In genomic region chr10:36546622-36547021, GRCm38 (mm10) we compare ENCODE assay signal across 9 mouse cellular contexts. TPM values are rescaled to one million over a fixed set of nuclear protein-coding genes. Genes with fewer than 3 reads are reported as not detected.
DNase-seq lines count a peak whose midpoint lies in the region; ATAC-seq lines count a peak whose summit lies in the region.
"Had no signal": no experiment of that assay in that cellular context is flagged by ENCODE, and none has a peak within 500 bp of the region (broad histone marks: within the 10 kb centered on the region; RNA-seq: fewer than 3 reads in every experiment).

No protein-coding gene starts in this region.

- H3K36me3 ChIP-seq in hindbrain, embryonic 14.5 days (replicated peaks; ENCODE audit: control insufficient read depth, insufficient read depth) = no peaks in the 10 kb centered on the region
- H3K36me3 ChIP-seq in hindbrain, embryonic 13.5 days = no peaks in the 10 kb centered on the region
- H3K36me3 ChIP-seq: heart, embryonic 13.5 days had no signal

- H3K9me3 ChIP-seq in hindbrain, embryonic 14.5 days (ENCODE audit: control insufficient read depth, low read length) = no peaks in the 10 kb centered on the region
- H3K9me3 ChIP-seq in hindbrain, embryonic 13.5 days = no peaks in the 10 kb centered on the region
- H3K9me3 ChIP-seq: heart, embryonic 13.5 days had no signal

- H3K4me2 ChIP-seq in hindbrain, embryonic 14.5 days (replicated peaks) = no peak overlapping the region
- no peak overlapping the region for H3K4me2 ChIP-seq in hindbrain, embryonic 13.5 days
- H3K4me2 ChIP-seq: heart, embryonic 13.5 days had no signal

- no peak overlapping the region for H3K4me3 ChIP-seq in hindbrain, embryonic 14.5 days (replicated peaks; ENCODE audit: low read length)
- no peak overlapping the region for H3K4me3 ChIP-seq in hindbrain, embryonic 13.5 days
- H3K4me3 ChIP-seq: heart, embryonic 13.5 days; myocyte had no signal

- H3K4me1 ChIP-seq in hindbrain, embryonic 14.5 days (replicated peaks; ENCODE audit: control insufficient read depth, insufficient read depth, low read length) = no peaks in the 10 kb centered on the region
- H3K4me1 ChIP-seq in hindbrain, embryonic 13.5 days (replicated peaks) = no peaks in the 10 kb centered on the region
- H3K4me1 ChIP-seq: heart, embryonic 13.5 days had no signal

- peak; percentile 67 for DNase-seq in hindbrain, embryonic 14.5 days (ENCODE audit: low spot score)
- peak; percentile 4 for DNase-seq in thymus, postnatal 14 days
- DNase-seq in thymus, postnatal 25 days = no peak
- DNase-seq in embryo, embryonic 11.5 days (ENCODE audit: low read depth, low spot score) = peak; percentile 5
- DNase-seq in right cerebral cortex, adult 18-20 months = no peak
- no peak for DNase-seq in adrenal gland, adult 8-10 months

- H3K27me3 ChIP-seq in hindbrain, embryonic 14.5 days (ENCODE audit: control insufficient read depth, insufficient read depth, low read length) = no peaks in the 10 kb centered on the region
- no peaks in the 10 kb centered on the region for H3K27me3 ChIP-seq in hindbrain, embryonic 13.5 days
- H3K27me3 ChIP-seq: heart, embryonic 13.5 days had no signal

- H3K9ac ChIP-seq in hindbrain, embryonic 14.5 days = no peak overlapping the region
- H3K9ac ChIP-seq in hindbrain, embryonic 13.5 days = no peak overlapping the region
- H3K9ac ChIP-seq: heart, embryonic 13.5 days had no signal

- WGBS in hindbrain, embryonic 14.5 days = 27% methylated on average over 2 of the region's 2 CpGs
- 17% methylated on average over 2 of the region's 2 CpGs for WGBS in hindbrain, embryonic 13.5 days

- ATAC-seq in hindbrain, embryonic 14.5 days (ENCODE audit: low FRiP score) = no peak
- ATAC-seq in hindbrain, embryonic 13.5 days (ENCODE audit: low FRiP score) = no peak

- H3K27ac ChIP-seq in hindbrain, embryonic 14.5 days = no peak overlapping the region
- H3K27ac ChIP-seq in hindbrain, embryonic 13.5 days = no peak overlapping the region
- H3K27ac ChIP-seq: heart, embryonic 13.5 days had no signal

RNA-seq across cellular contexts. Expression of gene Hs3st5, which starts 40.0 kb away (rescaled TPM):
- 36.0 and 38.3 TPM in 2 replicates for polyA plus RNA-seq in hindbrain, embryonic 14.5 days (2014; fragmentation: Nextera tagmentation; extraction: Ambion mirVana)
- polyA plus RNA-seq in hindbrain, embryonic 13.5 days (2015; fragmentation: Nextera tagmentation; extraction: Ambion mirVana) = 24.4 and 25.2 TPM in 2 replicates
- 1 to 10 TPM in 3 of 4 experiments, under 1 TPM in 1; 0.81 to 1.5 (median 1.1) TPM for total RNA-seq in adrenal gland, adult 8-10 months (2022)

Comparison
In these comparisons a context has a peak if more than half of its experiments do, and no peak if none do; other contexts are left out.
1. DNase-seq: peak in hindbrain, embryonic 14.5 days (single experiment), thymus, postnatal 14 days (single experiment) and embryo, embryonic 11.5 days (single experiment); none in thymus, postnatal 25 days (single experiment), right cerebral cortex, adult 18-20 months (single experiment) and adrenal gland, adult 8-10 months (single experiment).